Mouse (Mus musculus): ENCODE measurements at regions not wholly inside any gene's neighbourhood (a gene's known extent, or its start where the extent isn't known, plus 50 kb on each side); places are given as distances from the start of the nearest gene placed in this dataset.

GRCm38 (mm10) chr7:133325548-133326190 is 201.5 kb upstream of the Ctbp2 start:
- TF ChIP-seq CTCF (IDR thresholded peaks at IDR 0.05) (no peak), EP300 (IDR thresholded peaks at IDR 0.05) (no peak)
